Mouse (Mus musculus) kidney, adult 2 months (tissue): ENCODE results near the gene Ndufaf2. TPM values are rescaled to one million over a fixed set of nuclear protein-coding genes. Genes with fewer than 3 reads are reported as not detected.

Experiments
- DNase-seq: peaks from one replicate; pipeline ENCODE4 v3.0.0; 2021
- H3K27ac ChIP-seq: fragments of 200-500 bp; 2 replicates; pipeline ENCODE4 v1.5.1; 2012; ENCODE audit warnings: low read depth, low read length, control low read depth, inconsistent platforms; ENCODE audit not compliant: insufficient read depth
- H3K27me3 ChIP-seq: fragments of 200-500 bp; replicated peaks from 2 replicates; pipeline ENCODE4 v1.6.1; 2012; ENCODE audit warnings: mild to moderate bottlenecking, moderate library complexity, low read length, inconsistent platforms; ENCODE audit not compliant: control insufficient read depth, insufficient read depth
- H3K36me3 ChIP-seq: fragments of 200-500 bp; 2 replicates; pipeline ENCODE4 v1.6.1; 2012; ENCODE audit warnings: mild to moderate bottlenecking, moderate library complexity, low read length, inconsistent platforms; ENCODE audit not compliant: control insufficient read depth, insufficient read depth
- H3K4me1 ChIP-seq: fragments of 200-500 bp; 2 replicates; pipeline ENCODE4 v1.6.1; 2011; ENCODE audit warnings: low read length; ENCODE audit not compliant: control insufficient read depth, insufficient read depth
- H3K4me3 ChIP-seq: fragments of 200-500 bp; 2 replicates; pipeline ENCODE4 v1.5.1; 2011; ENCODE audit warnings: mild to moderate bottlenecking, low read depth, low read length, control low read depth; ENCODE audit not compliant: insufficient read depth
- CTCF ChIP-seq: fragments of 200-500 bp; conservative IDR thresholded peaks from 2 replicates; pipeline ENCODE4 v1.5.1; 2011; ENCODE audit warnings: low read depth, mild to moderate bottlenecking, control low read depth, low read length, moderate library complexity, mixed read lengths; ENCODE audit not compliant: insufficient read depth, insufficient read length
- POLR2A ChIP-seq: fragments of 200-500 bp; IDR thresholded peaks from one replicate; pipeline ENCODE4 v1.6.1; 2011; ENCODE audit warnings: low read depth, low read length, control low read depth
- WGBS: fragments of 180-500 bp; shearing (Covaris S2); methylation state at CpG from one replicate; pipeline ENCODE4 v1.1.7; 2018; 5-methylcytosine and 5-hydroxymethylcytosine counted together
- polyA plus RNA-seq: library from polyadenylated mRNA; depleted of rRNA; stranded (reverse); fragments of >200 nt; gene quantifications from 2 replicates; pipeline ENCODE4 v1.2.3, GENCODE M21; 2012

The Ndufaf2 gene
- polyA plus RNA-seq, 1 experiment = 17.6 TPM

GRCm38 (mm10) chr13:108163912-108164311 lies 5.5 kb upstream of the Ndufaf2 start:
- peaks cover 4% of the 10 kb centered on the region; the same call in 1 of the 2 replicates for H3K4me1 ChIP-seq
- H3K36me3 ChIP-seq = no peaks in the 10 kb centered on the region
- WGBS = 98% methylated on average over 9 of the region's 9 CpGs
- DNase-seq = no peak
- no peak for TF ChIP-seq POLR2A
- TF ChIP-seq CTCF = no peak
- H3K27ac ChIP-seq = no peak overlapping the region
- no peaks in the 10 kb centered on the region for H3K27me3 ChIP-seq
- no peak overlapping the region for H3K4me3 ChIP-seq

GRCm38 (mm10) chr13:108159963-108160362 lies 1.5 kb upstream of the Ndufaf2 start:
- no peak overlapping the region for H3K27ac ChIP-seq
- 48% methylated on average over 7 of the region's 7 CpGs for WGBS
- H3K4me3 ChIP-seq = 0 out of 2 replicates have a peak overlapping the region, but pooled peaks have one; percentile 9
- peak; percentile 12 for DNase-seq
- H3K4me1 ChIP-seq = peaks cover 4% of the 10 kb centered on the region; the same call in 1 of the 2 replicates
- TF ChIP-seq POLR2A = no peak
- no peak for TF ChIP-seq CTCF
- no peaks in the 10 kb centered on the region for H3K36me3 ChIP-seq
- H3K27me3 ChIP-seq = no peaks in the 10 kb centered on the region

- no peaks in the 10 kb centered on the region for H3K27me3 ChIP-seq
- DNase-seq = no peak
- TF ChIP-seq CTCF (no peak), POLR2A (no peak)
- H3K4me1 ChIP-seq = peaks cover 4% of the 10 kb centered on the region; the same call in 1 of the 2 replicates
- H3K36me3 ChIP-seq = no peaks in the 10 kb centered on the region
- no peak overlapping the region for H3K27ac ChIP-seq
- 3% methylated on average over 8 of the region's 8 CpGs for WGBS
- H3K4me3 ChIP-seq = peak overlapping the region; percentile 71
Measured at GRCm38 (mm10) chr13:108159241-108159575, 785 bp upstream of the Ndufaf2 start.

- peak overlapping the region; percentile 71 for H3K4me3 ChIP-seq
- H3K27me3 ChIP-seq = no peaks in the 10 kb centered on the region
- H3K4me1 ChIP-seq = peaks cover 4% of the 10 kb centered on the region; the same call in 1 of the 2 replicates
- H3K27ac ChIP-seq = no peak overlapping the region
- H3K36me3 ChIP-seq = no peaks in the 10 kb centered on the region
- DNase-seq = no peak
- 4% methylated on average over 42 of the region's 42 CpGs for WGBS
- TF ChIP-seq POLR2A (no peak), CTCF (no peak)
Measured at GRCm38 (mm10) chr13:108157732-108158464, 525 bp downstream of the Ndufaf2 start.

GRCm38 (mm10) chr13:108157156-108157555 lies 1.3 kb downstream of the Ndufaf2 start:
- H3K27me3 ChIP-seq = no peaks in the 10 kb centered on the region
- H3K4me1 ChIP-seq = peaks cover 4% of the 10 kb centered on the region; the same call in 1 of the 2 replicates
- H3K4me3 ChIP-seq = no peak overlapping the region
- no peak for DNase-seq
- no peak overlapping the region for H3K27ac ChIP-seq
- no peak for TF ChIP-seq POLR2A
- no peak for TF ChIP-seq CTCF
- WGBS = 82% methylated on average over 2 of the region's 2 CpGs
- no peaks in the 10 kb centered on the region for H3K36me3 ChIP-seq

- Histone ChIP-seq H3K27me3 (no peaks in the 10 kb centered on the region), H3K4me1 (no peaks in the 10 kb centered on the region; the same call in 1 of the 2 replicates), H3K4me3 (no peak overlapping the region), H3K36me3 (no peaks in the 10 kb centered on the region), H3K27ac (no peak overlapping the region)
- WGBS = 35% methylated on average over 8 of the region's 8 CpGs
- DNase-seq = peak; percentile 66
- peak; percentile 24; the same call in 1 of the 2 replicates for TF ChIP-seq CTCF
- no peak for TF ChIP-seq POLR2A
Measured at GRCm38 (mm10) chr13:108152650-108153372, 5.6 kb downstream of the Ndufaf2 start.

- Histone ChIP-seq H3K36me3 (no peaks in the 10 kb centered on the region), H3K27ac (no peak overlapping the region), H3K4me1 (no peaks in the 10 kb centered on the region; the same call in 1 of the 2 replicates), H3K27me3 (no peaks in the 10 kb centered on the region), H3K4me3 (no peak overlapping the region)
- DNase-seq = no peak
- TF ChIP-seq POLR2A (no peak), CTCF (0 out of 2 replicates have a peak, but pooled peaks have one; percentile 29)
Measured at GRCm38 (mm10) chr13:108151782-108152181, 6.6 kb downstream of the Ndufaf2 start.
